Mouse (Mus musculus): ENCODE data around the gene Adam22. TPM values are rescaled to one million over a fixed set of nuclear protein-coding genes. Genes with fewer than 3 reads are reported as not detected.
A peak's percentile ranks its signal among the peaks of the same experiment; 100 is the strongest.

The Adam22 gene
- polyA plus RNA-seq, 1 experiment from 2014 or later: 20.8 TPM

- 95% methylated on average over 2 of the region's 2 CpGs for WGBS
- Histone ChIP-seq H3K36me3 (ENCODE audit: poor library complexity, severe bottlenecking) (peaks cover 21% of the 10 kb centered on the region), H3K4me1 (no peaks in the 10 kb centered on the region), H3K4me2 (no peak overlapping the region), H3K9me3 (replicated peaks) (no peaks in the 10 kb centered on the region), H3K4me3 (no peak overlapping the region), H3K27me3 (no peaks in the 10 kb centered on the region), H3K27ac (no peak overlapping the region), H3K9ac (no peak overlapping the region)
- no peak for ATAC-seq
Measured at GRCm38 (mm10) chr5:8129750-8130149, 238.2 kb downstream of the Adam22 start.

GRCm38 (mm10) chr5:8120926-8121325 is 247.0 kb downstream of the Adam22 start:
- Histone ChIP-seq H3K36me3 (ENCODE audit: poor library complexity, severe bottlenecking) (peaks cover 7% of the 10 kb centered on the region), H3K27me3 (no peaks in the 10 kb centered on the region), H3K9ac (no peak overlapping the region), H3K4me1 (peaks cover 4% of the 10 kb centered on the region; the same call in 1 of the 2 replicates), H3K4me2 (no peak overlapping the region), H3K27ac (no peak overlapping the region), H3K4me3 (no peak overlapping the region), H3K9me3 (replicated peaks) (0 out of 2 replicates have a peak, but pooled peaks cover 4% of the 10 kb centered on the region)
- WGBS: 90% methylated on average over 3 of the region's 3 CpGs
- ATAC-seq: no peak

GRCm38 (mm10) chr5:8120087-8120486 is 247.9 kb downstream of the Adam22 start:
- Histone ChIP-seq H3K4me2 (no peak overlapping the region), H3K9me3 (replicated peaks) (0 out of 2 replicates have a peak, but pooled peaks cover 4% of the 10 kb centered on the region), H3K27ac (no peak overlapping the region), H3K36me3 (ENCODE audit: poor library complexity, severe bottlenecking) (peaks cover 7% of the 10 kb centered on the region), H3K9ac (no peak overlapping the region), H3K4me3 (no peak overlapping the region), H3K27me3 (no peaks in the 10 kb centered on the region), H3K4me1 (peaks cover 4% of the 10 kb centered on the region; the same call in 1 of the 2 replicates)
- no peak for ATAC-seq
- WGBS: 81% methylated on average over 2 of the region's 2 CpGs

DNA sequence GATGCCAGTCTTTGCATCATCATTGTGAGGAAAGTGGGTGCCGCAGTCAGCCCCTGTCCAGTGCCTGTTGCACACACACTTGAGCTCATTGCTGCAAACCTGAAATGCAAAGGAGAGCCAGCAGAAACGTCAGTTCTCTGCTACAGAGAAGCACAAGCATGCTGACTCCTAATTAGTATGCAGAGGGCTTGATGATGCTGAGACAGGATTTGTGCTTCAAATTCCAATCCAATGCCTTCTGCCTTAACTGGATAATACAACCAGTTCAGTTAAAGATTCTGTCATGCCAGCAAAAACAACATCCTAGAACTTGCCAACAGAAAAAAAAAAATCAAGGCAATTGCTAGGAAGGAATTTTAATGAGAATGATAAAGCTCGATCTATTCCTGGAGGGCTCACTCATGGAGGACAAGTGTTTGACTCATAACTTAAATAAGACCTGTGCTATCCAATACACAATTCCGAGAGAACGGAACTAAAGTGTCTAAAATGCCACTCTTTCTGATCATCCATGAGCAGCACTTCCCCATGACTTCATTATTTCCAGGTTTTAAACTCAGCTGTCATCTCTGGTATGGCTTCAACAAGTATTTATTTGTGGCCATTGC is 251.3 kb downstream of the Adam22 start:
- 64% methylated on average over 5 of the region's 5 CpGs for WGBS
- no peak overlapping the region for H3K4me3 ChIP-seq

DNA sequence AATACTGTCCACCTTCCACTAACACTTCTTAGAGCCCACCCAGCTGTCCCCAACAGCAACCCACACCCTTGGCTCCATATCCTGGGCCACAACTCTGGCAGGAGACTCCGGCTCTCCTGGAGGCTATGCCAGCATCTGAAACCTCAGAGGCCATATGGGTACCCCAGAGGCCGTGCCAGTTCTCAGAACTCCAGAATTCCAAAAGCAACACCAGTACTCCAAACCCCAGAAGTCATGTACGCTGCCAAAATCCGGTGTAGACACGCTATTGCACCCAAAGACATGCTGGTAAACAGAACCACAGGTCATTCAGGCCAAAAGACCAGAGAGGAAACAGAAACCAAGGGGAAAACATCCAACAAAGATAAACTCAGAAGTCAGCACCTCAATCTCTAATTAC is 255.7 kb downstream of the Adam22 start:
- Histone ChIP-seq H3K36me3 (ENCODE audit: poor library complexity, severe bottlenecking) (no peaks in the 10 kb centered on the region), H3K4me2 (no peak overlapping the region), H3K9ac (no peak overlapping the region), H3K4me1 (peaks cover 4% of the 10 kb centered on the region; the same call in 1 of the 2 replicates), H3K27me3 (no peaks in the 10 kb centered on the region), H3K4me3 (no peak overlapping the region), H3K27ac (no peak overlapping the region), H3K9me3 (replicated peaks) (no peaks in the 10 kb centered on the region)
- ATAC-seq: no peak
- 93% methylated on average over 5 of the region's 5 CpGs for WGBS

More for the DNA sequence above, 251.3 kb downstream of the Adam22 start:
- Histone ChIP-seq H3K27me3 (no peaks in the 10 kb centered on the region), H3K36me3 (ENCODE audit: poor library complexity, severe bottlenecking) (no peaks in the 10 kb centered on the region), H3K9ac (no peak overlapping the region), H3K4me1 (peaks cover 4% of the 10 kb centered on the region; the same call in 1 of the 2 replicates), H3K4me2 (no peak overlapping the region), H3K27ac (no peak overlapping the region), H3K9me3 (replicated peaks) (no peaks in the 10 kb centered on the region)
- peak; percentile 56; the same call in 1 of the 2 replicates for ATAC-seq

GRCm38 (mm10) chr5:8111691-8112090 is 256.3 kb downstream of the Adam22 start:
- Histone ChIP-seq H3K4me2 (no peak overlapping the region), H3K27ac (no peak overlapping the region), H3K27me3 (no peaks in the 10 kb centered on the region), H3K36me3 (ENCODE audit: poor library complexity, severe bottlenecking) (no peaks in the 10 kb centered on the region), H3K4me1 (peaks cover 4% of the 10 kb centered on the region; the same call in 1 of the 2 replicates), H3K4me3 (no peak overlapping the region), H3K9ac (no peak overlapping the region), H3K9me3 (replicated peaks) (no peaks in the 10 kb centered on the region)
- ATAC-seq: no peak
- WGBS: 93% methylated on average over 3 of the region's 3 CpGs

DNA sequence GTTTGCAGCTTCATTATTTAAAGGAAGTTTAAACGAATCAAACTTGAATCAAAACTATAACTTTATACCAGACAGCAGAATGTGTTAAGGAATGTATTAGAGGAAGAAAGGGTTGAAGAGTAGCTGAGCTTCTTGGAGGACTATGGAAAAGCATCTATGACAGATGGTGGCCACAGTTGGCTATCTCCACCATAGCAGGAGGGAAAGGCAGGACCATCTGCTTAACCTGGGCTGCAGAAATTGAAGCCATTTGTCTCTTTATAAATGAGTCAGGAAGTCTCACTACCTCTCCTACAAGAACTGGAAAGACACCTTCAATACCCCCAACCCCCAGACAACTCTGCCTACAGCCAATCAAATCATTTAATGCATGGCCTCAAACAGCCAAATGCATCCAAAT is 272.3 kb downstream of the Adam22 start:
- H3K9me3 ChIP-seq (replicated peaks): no peaks in the 10 kb centered on the region
- WGBS: 89% methylated on average over 1 of the region's 1 CpGs
- peaks cover 4% of the 10 kb centered on the region for H3K36me3 ChIP-seq (ENCODE audit: poor library complexity, severe bottlenecking)
- no peaks in the 10 kb centered on the region for H3K27me3 ChIP-seq
- H3K4me1 ChIP-seq: no peaks in the 10 kb centered on the region
- no peak overlapping the region for H3K9ac ChIP-seq
- H3K27ac ChIP-seq: no peak overlapping the region
- H3K4me2 ChIP-seq: no peak overlapping the region
- ATAC-seq: no peak
- no peak overlapping the region for H3K4me3 ChIP-seq

DNA sequence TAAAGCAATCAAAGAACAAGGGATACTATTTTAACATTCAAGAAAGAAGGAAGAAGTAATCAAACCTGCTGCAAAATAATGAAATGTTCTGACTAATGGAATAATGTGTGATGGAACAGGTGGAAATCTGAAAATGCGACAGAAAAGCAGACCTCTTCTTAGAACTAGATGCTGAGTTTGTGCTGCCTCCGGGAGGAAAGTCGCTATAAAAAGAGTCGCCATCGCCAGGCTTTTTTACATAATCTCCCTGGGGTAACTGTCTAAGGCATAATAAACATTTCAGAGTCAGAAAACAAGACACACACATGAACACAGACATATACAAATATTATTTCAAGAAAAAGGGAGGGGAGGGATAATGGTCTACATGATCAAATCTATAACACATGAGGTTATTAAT is 273.0 kb downstream of the Adam22 start:
- Histone ChIP-seq H3K9ac (no peak overlapping the region), H3K27ac (no peak overlapping the region), H3K4me1 (no peaks in the 10 kb centered on the region), H3K4me3 (no peak overlapping the region), H3K9me3 (replicated peaks) (no peaks in the 10 kb centered on the region), H3K27me3 (no peaks in the 10 kb centered on the region), H3K4me2 (no peak overlapping the region), H3K36me3 (ENCODE audit: poor library complexity, severe bottlenecking) (peaks cover 4% of the 10 kb centered on the region)
- ATAC-seq: no peak
- WGBS: 90% methylated on average over 5 of the region's 5 CpGs

DNA sequence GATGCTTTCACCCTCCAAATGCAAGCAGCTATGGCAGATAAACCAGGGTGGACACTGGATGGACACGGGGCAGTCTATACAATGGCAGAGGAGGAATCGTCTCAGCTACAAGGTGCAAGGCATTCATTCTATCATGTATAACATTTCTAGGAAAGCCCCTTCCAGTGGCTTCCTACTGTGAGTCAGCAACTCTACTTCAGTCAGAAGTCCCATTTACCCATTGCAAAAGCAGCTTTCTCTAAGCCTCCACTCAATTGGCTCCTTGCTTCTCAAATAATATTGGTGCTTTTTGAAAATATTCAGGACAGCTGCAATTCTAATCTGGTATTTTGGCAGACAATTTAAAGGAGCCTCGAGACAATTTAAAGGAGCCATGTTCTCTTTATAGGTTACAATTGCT is 279.8 kb downstream of the Adam22 start:
- H3K4me2 ChIP-seq: no peak overlapping the region
- H3K27ac ChIP-seq: no peak overlapping the region
- H3K9me3 ChIP-seq (replicated peaks): no peaks in the 10 kb centered on the region
- 81% methylated on average over 3 of the region's 3 CpGs for WGBS
- H3K36me3 ChIP-seq (ENCODE audit: poor library complexity, severe bottlenecking): peaks cover 4% of the 10 kb centered on the region
- H3K9ac ChIP-seq: no peak overlapping the region
- no peaks in the 10 kb centered on the region for H3K4me1 ChIP-seq
- no peak for ATAC-seq
- no peak overlapping the region for H3K4me3 ChIP-seq
- H3K27me3 ChIP-seq: no peaks in the 10 kb centered on the region

DNA sequence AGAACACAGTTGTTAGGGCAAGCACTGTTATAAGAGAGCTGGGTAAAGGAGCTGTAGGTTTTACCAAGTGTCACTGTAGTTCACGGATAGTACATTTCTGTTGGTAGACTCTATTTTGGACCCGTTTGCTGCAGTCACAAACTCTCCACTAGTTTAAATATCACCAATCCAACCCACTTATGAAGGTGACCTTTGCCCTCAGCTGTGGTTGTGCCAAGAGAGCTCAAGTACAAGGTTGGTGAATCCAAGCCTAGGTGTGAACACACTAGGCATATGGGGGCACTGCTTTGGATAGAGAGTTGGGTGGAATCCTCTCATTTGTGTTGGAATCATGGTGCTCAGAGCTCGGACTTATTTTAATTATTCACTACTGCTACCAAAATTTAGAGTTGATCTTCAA is 282.3 kb downstream of the Adam22 start:
- Histone ChIP-seq H3K36me3 (ENCODE audit: poor library complexity, severe bottlenecking) (no peaks in the 10 kb centered on the region), H3K27me3 (no peaks in the 10 kb centered on the region), H3K9ac (no peak overlapping the region), H3K9me3 (replicated peaks) (no peaks in the 10 kb centered on the region), H3K4me1 (no peaks in the 10 kb centered on the region), H3K4me3 (no peak overlapping the region), H3K27ac (no peak overlapping the region), H3K4me2 (no peak overlapping the region)
- 99% methylated on average over 3 of the region's 3 CpGs for WGBS
- no peak for ATAC-seq

DNA sequence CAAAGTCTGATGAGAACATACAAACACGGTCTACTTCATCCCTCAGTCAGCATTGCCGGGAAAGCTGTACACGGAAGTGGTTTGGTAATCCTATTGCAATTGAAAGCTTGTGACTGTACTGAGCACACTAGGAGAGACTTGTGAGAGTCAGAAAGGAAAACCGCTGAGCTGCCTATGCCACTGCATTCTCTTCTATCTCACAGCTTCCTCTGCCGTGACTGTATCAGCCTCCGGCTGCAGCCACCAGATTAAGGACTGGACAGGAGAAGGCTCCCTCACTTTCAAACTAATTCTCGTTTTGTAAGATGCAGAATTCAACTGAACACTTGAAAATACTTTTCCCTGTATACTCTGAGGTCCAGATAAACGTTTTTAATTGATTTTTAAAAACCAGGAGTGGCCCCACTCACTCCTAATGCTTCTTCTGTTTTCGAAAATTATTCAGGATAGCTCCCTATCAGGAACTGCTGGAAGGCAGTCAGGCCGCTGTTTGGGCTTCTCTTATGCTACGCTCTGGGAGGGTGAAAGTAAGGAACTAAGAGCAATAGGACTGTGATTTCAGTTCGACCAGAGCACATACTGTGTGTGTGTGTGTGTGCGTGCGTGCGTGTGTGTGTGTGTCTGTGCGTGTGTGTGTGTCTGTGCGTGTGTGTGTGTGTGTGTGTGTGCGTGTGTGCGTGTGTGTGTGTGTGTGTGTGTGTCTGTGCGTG is 285.0 kb downstream of the Adam22 start:
- Histone ChIP-seq H3K27me3 (no peaks in the 10 kb centered on the region), H3K4me3 (no peak overlapping the region), H3K4me2 (no peak overlapping the region), H3K27ac (no peak overlapping the region), H3K9ac (no peak overlapping the region), H3K4me1 (no peaks in the 10 kb centered on the region), H3K9me3 (replicated peaks) (no peaks in the 10 kb centered on the region), H3K36me3 (ENCODE audit: poor library complexity, severe bottlenecking) (no peaks in the 10 kb centered on the region)
- WGBS: 70% methylated on average over 20 of the region's 20 CpGs
- no peak for ATAC-seq

- H3K27ac ChIP-seq: no peak overlapping the region
- no peak overlapping the region for H3K4me2 ChIP-seq
- H3K9me3 ChIP-seq (replicated peaks): no peaks in the 10 kb centered on the region
- peaks cover 14% of the 10 kb centered on the region; the same call in 1 of the 2 replicates for H3K36me3 ChIP-seq (ENCODE audit: poor library complexity, severe bottlenecking)
- no peaks in the 10 kb centered on the region for H3K27me3 ChIP-seq
- WGBS: 90% methylated on average over 8 of the region's 8 CpGs
- no peak for ATAC-seq
- 0 out of 2 replicates have a peak, but pooled peaks cover 4% of the 10 kb centered on the region for H3K4me1 ChIP-seq
- no peak overlapping the region for H3K4me3 ChIP-seq
- H3K9ac ChIP-seq: no peak overlapping the region
Measured at GRCm38 (mm10) chr5:8077481-8077880, 290.5 kb downstream of the Adam22 start.
